Mouse (Mus musculus): ENCODE results near the gene Lcn2.
A peak's percentile ranks its signal among the peaks of the same experiment; 100 is the strongest.

Gene Lcn2

DNA sequence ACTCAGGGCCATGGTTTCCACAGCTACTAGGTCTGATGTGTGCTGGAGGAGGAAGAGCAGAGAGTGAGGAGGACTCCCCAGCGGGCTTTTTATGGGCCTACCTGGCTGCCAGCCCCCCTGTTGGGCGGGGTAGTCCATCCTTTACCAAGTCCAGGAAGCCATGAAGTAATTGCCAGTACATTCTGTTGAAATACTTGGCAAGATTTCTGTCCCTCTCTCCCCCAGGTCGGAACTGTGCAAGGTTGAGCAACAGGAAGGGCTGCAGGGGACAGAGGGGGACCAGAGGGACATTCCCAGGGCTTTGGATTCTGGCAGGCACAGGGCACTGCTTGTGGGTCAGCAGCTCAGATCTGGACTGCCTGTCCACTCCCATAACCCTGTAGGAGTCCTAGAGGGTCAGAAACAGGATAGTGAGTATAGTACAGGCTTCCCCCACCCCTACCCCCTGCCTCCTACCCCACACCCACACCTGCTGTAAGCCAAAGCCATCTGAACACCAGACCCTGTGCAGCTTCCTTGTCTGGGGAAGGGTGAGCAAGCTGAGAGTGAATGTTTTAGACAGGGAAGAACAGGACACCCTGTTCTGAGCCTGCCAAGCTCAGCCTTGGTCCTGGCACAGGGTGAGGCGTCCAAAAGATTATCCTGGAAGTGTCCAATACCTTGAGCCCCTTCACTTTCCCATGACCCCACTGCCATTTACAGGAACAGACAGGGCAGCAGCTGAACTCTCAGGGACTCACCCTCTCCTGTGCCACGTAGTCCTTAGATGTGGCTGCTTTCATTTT is at the start of gene Lcn2:
Gene Lcn2, minus strand, starts transcription at position 547 of the 785 bp plus-strand sequence.
- no peak for DNase-seq

GRCm38 (mm10) chr2:32437612-32438166 is 49.6 kb upstream of the Lcn2 start:
- no peak for DNase-seq

DNA sequence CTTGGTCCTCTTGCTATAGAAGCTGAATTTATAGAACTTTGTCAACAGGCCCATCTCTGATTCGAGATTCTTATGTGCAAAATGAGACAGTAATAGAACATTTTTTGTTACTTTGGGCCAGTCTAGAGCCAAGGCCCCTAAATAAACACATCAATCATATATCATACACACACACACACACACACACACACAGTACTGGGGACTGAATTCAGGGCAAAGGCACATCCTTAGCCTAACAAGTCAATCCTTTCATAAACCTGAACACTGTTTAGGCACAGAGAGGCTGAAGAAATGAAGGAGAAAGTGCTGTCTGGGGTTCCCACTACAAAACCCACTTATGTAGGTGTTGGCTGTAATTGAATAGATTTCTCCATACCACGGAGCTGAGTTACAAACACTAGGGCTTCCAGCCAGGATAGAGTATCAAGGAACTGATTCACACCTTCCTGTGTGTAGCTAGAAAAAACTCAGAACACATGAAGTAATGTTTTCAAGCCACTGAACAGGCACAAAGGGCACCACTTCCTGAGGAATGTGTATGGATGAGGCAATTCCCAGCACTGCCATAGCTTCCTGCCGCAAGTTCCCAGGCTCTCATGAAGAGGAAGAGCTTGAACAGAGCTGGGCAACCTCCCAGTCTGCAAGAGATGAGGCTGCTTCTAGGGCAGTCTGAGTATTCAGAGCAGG is 48.8 kb upstream of the Lcn2 start:
- DNase-seq: no peak

DNA sequence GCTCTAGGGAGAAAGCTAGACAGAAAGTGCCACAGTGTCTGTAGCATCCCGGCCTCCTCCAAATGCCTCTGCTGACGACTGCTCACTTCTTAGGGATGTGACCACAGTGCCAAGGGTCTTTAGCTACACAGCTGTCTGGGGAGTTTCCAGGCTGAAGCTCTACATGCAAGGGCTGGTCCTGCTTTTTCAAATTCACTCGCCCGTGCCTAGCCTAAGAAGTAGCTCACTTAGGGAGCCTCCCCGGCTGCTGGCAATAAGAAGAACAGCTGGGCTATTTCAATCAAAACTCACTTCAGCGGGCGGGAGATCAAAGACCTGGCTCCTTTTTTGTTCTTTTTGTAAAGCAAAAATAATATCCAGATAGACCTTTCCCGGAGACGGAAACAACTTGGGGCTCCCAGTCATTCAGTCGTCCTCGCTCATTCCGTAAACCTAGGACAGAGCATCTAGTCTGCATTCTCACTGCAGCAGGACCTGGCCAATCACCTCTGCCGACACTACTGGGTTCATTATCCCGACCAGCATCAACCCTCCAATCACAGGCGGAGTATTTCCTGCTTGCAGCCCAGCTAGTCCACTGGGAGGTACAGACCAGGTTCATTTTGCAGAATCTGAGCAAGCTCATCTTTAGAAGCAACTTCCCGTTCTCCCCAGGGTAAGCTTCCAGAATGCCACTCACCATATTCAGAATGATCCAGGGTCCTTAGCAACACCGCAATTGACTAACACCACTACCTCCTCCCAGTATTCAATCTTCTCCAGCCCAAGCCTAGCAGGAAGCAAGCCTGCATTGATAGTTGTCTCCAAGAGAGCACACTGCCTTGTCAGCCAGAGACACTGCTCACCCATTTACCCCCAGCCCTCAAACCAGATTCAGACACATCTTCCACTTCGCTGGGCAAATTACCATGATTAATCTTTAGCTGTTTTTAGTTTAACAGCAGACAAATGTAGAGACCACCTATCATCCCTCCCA is 42.9 kb upstream of the Lcn2 start:
- peak; percentile 90 for DNase-seq

GRCm38 (mm10) chr2:32429215-32429891 is 41.3 kb upstream of the Lcn2 start:
- DNase-seq: no peak

- no peak for DNase-seq
These were observed 40.2 kb upstream of the Lcn2 start for GRCm38 (mm10) chr2:32428262-32428722.

DNA sequence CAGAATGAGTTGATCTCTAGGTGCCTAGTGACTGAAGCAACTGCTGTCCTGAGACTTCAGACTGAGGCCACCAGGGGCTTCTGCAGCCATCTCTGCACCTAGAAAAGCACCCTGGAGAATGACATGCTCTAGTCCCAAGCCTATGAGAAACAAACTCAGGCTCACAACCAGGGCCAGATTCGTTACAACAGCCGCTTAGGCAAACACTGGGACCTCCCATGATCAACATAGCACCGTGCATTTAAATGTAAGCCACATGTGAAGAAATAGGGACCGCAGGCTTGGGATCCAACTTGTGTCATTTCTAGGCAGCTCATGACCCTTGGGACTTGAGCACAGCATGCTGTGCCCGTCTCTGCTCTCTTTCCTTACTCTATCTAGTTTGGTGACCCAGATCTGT is 39.7 kb upstream of the Lcn2 start:
- DNase-seq: no peak

DNA sequence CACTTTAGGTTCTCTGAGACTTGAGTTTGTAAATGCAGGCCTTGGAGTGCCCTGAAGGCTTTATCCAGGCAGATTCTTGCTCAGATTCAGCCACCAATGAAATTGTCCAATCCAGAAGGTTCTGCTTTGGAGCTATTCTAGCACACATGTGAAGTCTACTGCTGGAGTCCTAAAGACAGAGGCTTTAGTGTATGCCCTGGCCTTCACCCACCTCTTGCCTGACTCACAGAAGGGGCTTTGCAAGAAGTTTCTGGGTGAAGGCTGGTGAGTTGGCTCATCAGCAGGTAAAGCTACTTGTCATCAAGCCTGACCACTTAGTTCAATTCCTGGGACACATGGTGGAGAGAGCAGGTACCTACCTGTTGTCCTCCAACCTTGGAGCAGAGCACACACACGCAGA is 38.1 kb upstream of the Lcn2 start:
- no peak for DNase-seq

- DNase-seq: no peak
These were observed 37.5 kb upstream of the Lcn2 start for GRCm38 (mm10) chr2:32425568-32425967.

- no peak for DNase-seq
These were observed 36.7 kb upstream of the Lcn2 start for GRCm38 (mm10) chr2:32424796-32425195.

DNA sequence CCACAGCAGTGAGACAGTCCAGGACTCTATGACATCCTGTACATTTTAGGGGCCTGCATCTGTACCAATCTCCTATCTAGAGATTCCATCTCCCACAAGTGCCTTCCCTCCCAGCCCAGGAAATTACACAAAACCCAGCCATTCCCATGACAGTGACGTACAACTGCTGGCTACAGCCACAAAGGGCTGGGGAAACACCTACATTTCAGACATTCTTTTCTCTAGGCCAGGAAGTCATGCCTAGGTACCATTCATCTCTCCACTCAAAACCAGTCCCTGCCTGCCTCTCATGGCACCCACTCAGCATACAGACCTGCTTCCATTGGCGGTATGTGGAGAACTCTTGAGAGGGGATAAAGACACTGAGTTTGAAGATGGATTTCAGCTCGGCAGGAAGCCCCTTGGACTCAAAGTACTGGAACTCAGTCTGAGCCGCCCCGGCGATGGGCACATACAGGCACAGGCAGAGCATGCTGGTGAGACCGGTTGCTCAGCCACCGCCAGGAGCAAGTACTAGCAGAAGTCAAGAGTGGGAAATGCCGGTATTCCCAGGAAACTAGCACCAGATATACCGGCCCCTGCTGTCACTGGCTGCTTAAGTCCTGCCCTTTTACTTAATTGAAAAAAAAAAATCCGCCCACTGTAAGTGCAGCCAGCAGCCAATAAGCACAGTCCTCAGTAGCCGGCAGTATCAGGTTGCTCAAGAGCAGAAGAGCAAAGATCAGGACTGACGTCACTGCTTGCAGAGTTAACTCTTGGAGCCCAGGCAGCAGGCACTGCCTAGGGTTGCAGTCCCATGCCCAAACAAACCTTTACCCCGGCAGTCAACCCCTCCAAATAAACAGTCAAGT is 35.7 kb upstream of the Lcn2 start:
- DNase-seq: peak; percentile 48

DNA sequence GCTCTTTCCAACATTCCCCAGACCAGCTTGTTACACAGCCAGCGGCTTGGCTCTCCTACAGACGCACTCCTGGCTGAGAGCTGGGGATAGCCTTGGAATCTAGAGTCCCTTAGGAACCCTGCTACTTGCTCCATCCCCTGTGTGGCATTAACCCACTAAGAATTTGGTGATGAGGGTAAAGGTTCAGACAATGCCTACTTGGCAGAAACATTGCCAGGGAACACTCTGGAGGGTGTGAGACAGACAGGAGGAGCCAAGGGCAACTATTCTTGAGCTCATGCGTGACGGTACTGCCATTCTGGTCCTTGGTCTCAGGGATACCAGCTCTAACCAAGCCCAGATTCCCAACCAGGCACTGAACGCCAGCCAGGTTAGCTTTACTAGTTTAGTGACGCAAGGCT is 33.8 kb upstream of the Lcn2 start:
- no peak for DNase-seq

DNA sequence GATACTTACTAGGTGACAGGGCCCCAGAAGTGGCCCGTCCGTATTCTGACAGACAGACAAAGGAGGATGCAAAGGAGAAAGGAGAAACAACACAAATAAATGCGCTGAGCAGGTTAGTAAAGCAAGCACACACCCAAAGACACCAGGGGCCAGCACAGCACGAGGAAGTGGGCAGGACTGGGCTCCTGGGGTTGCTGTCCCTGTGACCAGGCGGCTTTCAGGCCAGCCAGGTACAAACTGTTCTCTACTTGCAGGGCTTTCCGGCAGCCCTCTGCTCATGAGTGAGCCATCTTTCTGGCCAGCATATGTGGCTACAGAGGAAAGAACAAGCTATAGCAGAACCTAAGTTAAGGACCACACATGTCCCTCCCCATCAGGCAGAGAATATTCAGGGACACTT is 32.6 kb upstream of the Lcn2 start:
- no peak for DNase-seq

DNA sequence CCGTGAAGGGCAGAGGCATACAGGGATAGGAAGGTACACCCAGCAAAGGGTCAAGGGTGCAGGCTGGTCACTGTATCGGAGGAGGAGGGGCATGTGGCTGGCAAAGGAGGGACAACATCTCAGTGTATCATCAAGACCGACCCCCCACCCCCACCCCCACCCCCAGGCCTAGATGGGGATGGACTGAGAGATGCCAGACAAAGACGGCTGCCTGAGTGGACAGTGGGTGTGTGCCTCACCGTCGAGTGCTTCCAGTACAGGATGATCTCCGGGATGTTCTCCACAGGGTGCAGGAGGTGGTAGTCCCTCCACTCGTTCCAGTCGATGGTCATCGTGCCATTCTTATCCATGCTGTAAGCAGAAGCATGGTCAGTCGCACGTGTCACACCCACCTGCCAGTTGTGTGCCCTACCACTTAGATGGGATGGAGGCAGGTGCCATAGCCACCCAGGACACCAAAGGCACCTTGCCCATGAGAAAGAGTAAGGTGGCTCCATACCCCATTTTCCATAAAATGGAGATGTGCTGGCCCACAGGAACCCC is 32.1 kb upstream of the Lcn2 start:
- DNase-seq: no peak

DNA sequence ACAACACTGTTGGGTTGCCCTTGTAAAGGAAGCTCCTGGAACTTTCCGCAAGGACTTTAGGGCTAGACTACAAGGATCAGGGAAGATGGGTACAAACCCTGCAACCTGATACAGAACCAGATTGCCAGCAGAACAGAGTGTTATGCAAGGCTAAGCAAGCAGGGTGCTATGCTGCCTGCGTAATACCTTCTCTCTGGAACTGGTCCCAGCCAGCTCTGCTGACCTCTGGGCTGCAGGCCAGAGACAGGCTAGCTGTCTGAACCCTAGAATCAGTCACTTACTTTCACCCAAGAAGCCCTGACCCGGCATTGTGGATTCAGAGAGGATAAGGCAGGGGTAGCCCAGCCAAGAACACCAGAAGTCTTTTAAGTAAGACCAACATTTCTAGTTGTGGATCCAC is 31.3 kb upstream of the Lcn2 start:
- peak; percentile 65 for DNase-seq

DNA sequence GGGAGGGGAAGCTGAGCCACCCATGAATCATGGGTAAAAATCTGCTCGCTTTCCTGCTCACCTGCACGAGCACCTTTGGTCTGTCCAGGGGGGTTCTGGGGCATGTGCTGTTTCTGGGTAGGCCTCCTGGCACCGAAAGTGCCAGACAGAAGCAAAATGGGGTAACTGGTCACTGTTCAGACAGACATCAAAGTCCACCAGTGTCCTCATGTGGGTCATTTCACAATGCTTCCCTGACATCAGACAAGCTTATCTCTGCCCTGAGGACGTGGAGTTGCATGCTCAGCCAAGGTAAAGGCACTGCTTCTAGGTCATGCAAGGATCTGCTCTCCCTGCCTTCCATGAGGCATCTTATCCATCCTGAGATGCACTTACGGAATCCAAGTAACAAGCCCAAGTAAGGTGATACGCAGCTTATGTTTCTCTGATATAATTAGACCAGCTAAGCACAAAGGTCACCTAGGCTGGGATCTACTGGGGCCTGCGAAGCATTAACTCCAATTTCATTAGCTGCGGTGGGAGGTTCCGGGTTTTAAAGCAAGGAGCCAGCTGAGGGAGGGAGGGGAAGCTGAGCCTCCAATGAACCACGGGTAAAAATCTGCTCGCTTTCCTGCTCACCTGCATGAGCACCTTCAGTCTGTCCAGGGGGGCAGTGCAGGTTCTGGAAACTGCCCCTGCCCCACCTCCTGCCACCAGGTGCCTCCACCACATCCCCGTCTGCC is 30.5 kb upstream of the Lcn2 start:
- DNase-seq: no peak

- DNase-seq: no peak
These were observed 29.4 kb upstream of the Lcn2 start for GRCm38 (mm10) chr2:32417486-32417885.

DNA sequence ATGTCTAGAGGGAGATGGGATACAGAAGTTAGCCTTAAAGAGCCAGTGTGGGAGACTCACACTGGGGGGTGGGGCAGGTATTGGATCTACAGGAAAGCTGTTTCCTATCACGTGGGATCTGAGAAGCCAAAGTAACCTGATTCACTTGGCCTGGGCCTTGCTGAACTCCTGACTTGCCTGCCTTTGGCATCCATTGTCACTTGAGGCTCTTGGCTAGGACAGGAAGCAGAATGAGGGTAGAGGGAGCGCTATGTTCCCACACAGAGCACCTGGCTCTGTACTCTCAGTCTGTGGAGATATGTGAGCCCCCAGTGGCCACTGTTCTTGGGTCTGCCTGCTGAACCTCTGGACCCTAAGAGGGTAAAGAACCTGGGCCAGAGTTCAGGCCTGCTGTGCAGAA is 28.5 kb upstream of the Lcn2 start:
- no peak for DNase-seq

DNA sequence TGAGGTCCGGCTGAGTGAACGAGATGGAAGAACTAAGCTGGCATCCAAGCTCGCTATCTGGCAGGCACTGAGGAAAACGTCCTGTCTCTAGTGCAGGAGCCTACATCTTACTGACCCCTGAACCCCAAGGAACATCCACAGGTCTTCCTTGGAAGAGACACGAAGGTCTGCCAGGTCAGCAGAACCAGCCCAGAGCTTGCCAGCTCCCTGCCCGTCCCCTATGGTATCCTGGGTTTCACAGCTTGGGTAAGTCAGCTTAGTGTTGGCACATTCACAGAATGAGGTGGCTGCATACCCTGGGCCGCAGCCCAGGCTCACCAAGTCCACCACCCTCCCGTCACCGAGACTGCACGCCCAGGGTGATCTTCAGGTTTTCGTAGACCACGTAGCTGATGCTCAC is 27.7 kb upstream of the Lcn2 start:
- DNase-seq: no peak

DNA sequence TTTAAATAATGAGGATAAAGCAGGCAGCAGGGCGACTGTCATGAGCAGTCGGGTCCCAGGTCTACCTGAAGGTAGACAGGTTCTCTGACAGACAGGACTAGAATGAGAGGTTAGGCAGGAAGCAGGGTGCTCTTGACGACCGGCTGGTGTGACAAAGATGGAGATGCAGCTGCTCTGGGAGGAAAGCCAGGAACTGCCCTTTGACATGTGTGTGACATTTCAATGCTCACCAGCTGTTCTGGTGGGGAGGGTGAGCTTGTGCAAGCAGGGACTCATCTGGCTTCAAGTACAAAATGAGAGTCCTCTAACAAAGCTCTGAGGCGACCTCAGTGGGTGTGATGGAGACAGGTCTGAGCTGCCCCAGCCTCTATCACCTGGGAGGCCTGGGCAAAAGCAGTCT is 25.9 kb upstream of the Lcn2 start:
- DNase-seq: no peak

All from cerebellum, adult 8-10 months (tissue).